ENCODE assay signal across 29 mouse cellular contexts in genomic region chr12:89568723-89569377, GRCm38 (mm10).
DNase-seq lines count a peak whose midpoint lies in the region; ATAC-seq and TF ChIP-seq lines count a peak whose summit lies in the region.
"Had no signal": no experiment of that assay in that cellular context is flagged by ENCODE, and none has a peak within 500 bp of the region (broad histone marks: within the 10 kb centered on the region; RNA-seq: fewer than 3 reads in every experiment).

No protein-coding gene starts in this region.

- no peaks in the 10 kb centered on the region for H3K9me3 ChIP-seq in hindbrain, embryonic 11.5 days (ENCODE audit: control insufficient read depth, low read length)
- no peaks in the 10 kb centered on the region for H3K9me3 ChIP-seq in hindbrain, embryonic 10.5 days
- H3K9me3 ChIP-seq in hindbrain, embryonic 12.5 days (replicated peaks) = no peaks in the 10 kb centered on the region
- no peaks in the 10 kb centered on the region for H3K9me3 ChIP-seq in hindbrain, postnatal 0 days (ENCODE audit: low read length)
- H3K9me3 ChIP-seq in forebrain, embryonic 14.5 days (replicated peaks; ENCODE audit: control insufficient read depth, low read length) = no peaks in the 10 kb centered on the region
- H3K9me3 ChIP-seq: forebrain, embryonic 13.5 days; liver, embryonic 12.5 days; midbrain, embryonic 15.5 days; stomach, embryonic 15.5 days had no signal

- H3K4me2 ChIP-seq in hindbrain, embryonic 11.5 days (replicated peaks; ENCODE audit: low read depth, low read length) = no peak overlapping the region
- H3K4me2 ChIP-seq in hindbrain, embryonic 12.5 days (replicated peaks) = no peak overlapping the region
- H3K4me2 ChIP-seq in hindbrain, postnatal 0 days (ENCODE audit: low read depth, low read length) = no peak overlapping the region
- no peak overlapping the region for H3K4me2 ChIP-seq in forebrain, embryonic 14.5 days (ENCODE audit: low read length)
- H3K4me2 ChIP-seq: forebrain, embryonic 13.5 days; heart, embryonic 11.5 days; liver, embryonic 12.5 days; midbrain, embryonic 15.5 days; stomach, embryonic 15.5 days had no signal

- WGBS in hindbrain, embryonic 11.5 days = 63% methylated on average over 6 of the region's 6 CpGs
- 83% methylated on average over 6 of the region's 6 CpGs for WGBS in hindbrain, embryonic 10.5 days
- 54% methylated on average over 6 of the region's 6 CpGs for WGBS in hindbrain, embryonic 12.5 days
- WGBS in hindbrain, postnatal 0 days = 59% methylated on average over 6 of the region's 6 CpGs
- WGBS in forebrain, embryonic 14.5 days = 87% methylated on average over 6 of the region's 6 CpGs

- DNase-seq in hindbrain, embryonic 11.5 days (ENCODE audit: low spot score) = peak; percentile 14
- DNase-seq in hindbrain, embryonic 10.5 days (ENCODE audit: low spot score) = no peak
- peak; percentile 42 for DNase-seq in embryo, embryonic 10 days (ENCODE audit: low spot score)
- DNase-seq in hindbrain, postnatal 0 days (ENCODE audit: low spot score) = peak; percentile 34
- no peak for DNase-seq in thymus, postnatal 0 days (ENCODE audit: low spot score)
- DNase-seq in forebrain, embryonic 14.5 days (ENCODE audit: low spot score) = no peak
- DNase-seq: adrenal gland, postnatal 14 days; cerebellum, adult 11-12 months; cerebellum, adult 9-11 months; gastrocnemius, postnatal 25 days; heart, adult 18-20 months; heart, postnatal 4 days; kidney, adult 2 months; kidney, postnatal 36 days; liver, postnatal 0 days; lung, postnatal 36 days; retina, postnatal 1 day; right cerebral cortex, postnatal 14 days; thymus, postnatal 14 days had no signal

- no peak for TF ChIP-seq CTCF in hindbrain, postnatal 0 days (IDR thresholded peaks at IDR 0.05; ENCODE audit: low read depth)

- H3K9ac ChIP-seq in hindbrain, embryonic 11.5 days (ENCODE audit: low read depth, low read length) = no peak overlapping the region
- no peak overlapping the region for H3K9ac ChIP-seq in hindbrain, embryonic 12.5 days
- H3K9ac ChIP-seq in hindbrain, postnatal 0 days (replicated peaks; ENCODE audit: low read length) = no peak overlapping the region
- H3K9ac ChIP-seq in forebrain, embryonic 14.5 days (ENCODE audit: low read length) = no peak overlapping the region
- H3K9ac ChIP-seq: forebrain, embryonic 13.5 days; liver, embryonic 12.5 days; liver, postnatal 0 days; midbrain, embryonic 15.5 days; stomach, embryonic 15.5 days had no signal

- ATAC-seq in hindbrain, embryonic 11.5 days (ENCODE audit: low FRiP score) = peak; percentile 57
- ATAC-seq in hindbrain, embryonic 12.5 days (ENCODE audit: low FRiP score) = peak; percentile 56; the same call in 1 of the 2 replicates
- peak; percentile 68 for ATAC-seq in hindbrain, postnatal 0 days
- ATAC-seq in forebrain, embryonic 14.5 days = no peak
- ATAC-seq: forebrain, embryonic 13.5 days; liver, embryonic 12.5 days; liver, postnatal 0 days; midbrain, embryonic 15.5 days; Patski had no signal

- H3K27me3 ChIP-seq in hindbrain, embryonic 11.5 days (ENCODE audit: control insufficient read depth, insufficient read depth, low read length) = no peaks in the 10 kb centered on the region
- no peaks in the 10 kb centered on the region for H3K27me3 ChIP-seq in hindbrain, embryonic 10.5 days (ENCODE audit: insufficient read depth, poor library complexity, severe bottlenecking)
- no peaks in the 10 kb centered on the region for H3K27me3 ChIP-seq in hindbrain, embryonic 12.5 days
- H3K27me3 ChIP-seq in hindbrain, postnatal 0 days (ENCODE audit: insufficient read depth, low read length) = no peaks in the 10 kb centered on the region
- no peaks in the 10 kb centered on the region for H3K27me3 ChIP-seq in forebrain, embryonic 14.5 days (replicated peaks; ENCODE audit: control insufficient read depth, insufficient read depth, low read length)
- H3K27me3 ChIP-seq: forebrain, embryonic 13.5 days; liver, embryonic 12.5 days; megakaryocyte, embryonic 14.5 days; midbrain, embryonic 15.5 days; Patski; stomach, embryonic 15.5 days had no signal

- no peak overlapping the region for H3K27ac ChIP-seq in hindbrain, embryonic 11.5 days (ENCODE audit: low read depth, low read length)
- H3K27ac ChIP-seq in hindbrain, embryonic 10.5 days = no peak overlapping the region
- no peak overlapping the region for H3K27ac ChIP-seq in hindbrain, embryonic 12.5 days
- H3K27ac ChIP-seq in hindbrain, postnatal 0 days = no peak overlapping the region
- no peak overlapping the region for H3K27ac ChIP-seq in forebrain, embryonic 14.5 days (ENCODE audit: low read depth, low read length)
- H3K27ac ChIP-seq: forebrain, embryonic 13.5 days; layer of hippocampus, adult 2 months; left cerebral cortex, adult 2 months; liver, embryonic 12.5 days; midbrain, embryonic 15.5 days; stomach, embryonic 15.5 days had no signal

- H3K4me3 ChIP-seq in hindbrain, embryonic 11.5 days (ENCODE audit: low read depth, low read length) = no peak overlapping the region
- H3K4me3 ChIP-seq in hindbrain, embryonic 10.5 days = no peak overlapping the region
- H3K4me3 ChIP-seq in hindbrain, embryonic 12.5 days = no peak overlapping the region
- H3K4me3 ChIP-seq in hindbrain, postnatal 0 days (ENCODE audit: low read length) = no peak overlapping the region
- no peak overlapping the region for H3K4me3 ChIP-seq in forebrain, embryonic 14.5 days (ENCODE audit: low read depth, low read length)
- H3K4me3 ChIP-seq: forebrain, embryonic 13.5 days; layer of hippocampus, adult 2 months; left cerebral cortex, adult 2 months; liver, embryonic 12.5 days; megakaryocyte, embryonic 14.5 days; midbrain, embryonic 15.5 days; stomach, embryonic 15.5 days had no signal

- H3K36me3 ChIP-seq in hindbrain, embryonic 11.5 days (ENCODE audit: control insufficient read depth, insufficient read depth, low read length) = no peaks in the 10 kb centered on the region
- H3K36me3 ChIP-seq in hindbrain, embryonic 10.5 days = no peaks in the 10 kb centered on the region
- no peaks in the 10 kb centered on the region for H3K36me3 ChIP-seq in hindbrain, embryonic 12.5 days
- no peaks in the 10 kb centered on the region for H3K36me3 ChIP-seq in hindbrain, postnatal 0 days (ENCODE audit: insufficient read depth, low read length)
- H3K36me3 ChIP-seq in forebrain, embryonic 14.5 days (ENCODE audit: control insufficient read depth, insufficient read depth, low read length) = no peaks in the 10 kb centered on the region
- H3K36me3 ChIP-seq: liver, embryonic 12.5 days; midbrain, embryonic 15.5 days; stomach, embryonic 15.5 days had no signal

- H3K4me1 ChIP-seq in hindbrain, embryonic 11.5 days (replicated peaks; ENCODE audit: control insufficient read depth, insufficient read depth, low read length) = no peaks in the 10 kb centered on the region
- H3K4me1 ChIP-seq in hindbrain, embryonic 10.5 days (replicated peaks) = no peaks in the 10 kb centered on the region
- 0 out of 2 replicates have a peak, but pooled peaks cover 2% of the 10 kb centered on the region for H3K4me1 ChIP-seq in hindbrain, embryonic 12.5 days
- no peaks in the 10 kb centered on the region for H3K4me1 ChIP-seq in hindbrain, postnatal 0 days (ENCODE audit: insufficient read depth, low read length)
- H3K4me1 ChIP-seq in forebrain, embryonic 14.5 days (ENCODE audit: control insufficient read depth, insufficient read depth, low read length) = no peaks in the 10 kb centered on the region
- H3K4me1 ChIP-seq: forebrain, embryonic 13.5 days; liver, embryonic 12.5 days; megakaryocyte, embryonic 14.5 days; midbrain, embryonic 15.5 days; stomach, embryonic 15.5 days had no signal

Comparison
In these comparisons a context has a peak if more than half of its experiments do, and no peak if none do; other contexts are left out.
1. DNase-seq: peak in hindbrain, embryonic 11.5 days (single experiment), embryo, embryonic 10 days (single experiment) and hindbrain, postnatal 0 days (single experiment); none in hindbrain, embryonic 10.5 days (single experiment), thymus, postnatal 0 days (single experiment) and forebrain, embryonic 14.5 days (single experiment).